ENCODE assay signal across 25 mouse cellular contexts in the genomic region with DNA sequence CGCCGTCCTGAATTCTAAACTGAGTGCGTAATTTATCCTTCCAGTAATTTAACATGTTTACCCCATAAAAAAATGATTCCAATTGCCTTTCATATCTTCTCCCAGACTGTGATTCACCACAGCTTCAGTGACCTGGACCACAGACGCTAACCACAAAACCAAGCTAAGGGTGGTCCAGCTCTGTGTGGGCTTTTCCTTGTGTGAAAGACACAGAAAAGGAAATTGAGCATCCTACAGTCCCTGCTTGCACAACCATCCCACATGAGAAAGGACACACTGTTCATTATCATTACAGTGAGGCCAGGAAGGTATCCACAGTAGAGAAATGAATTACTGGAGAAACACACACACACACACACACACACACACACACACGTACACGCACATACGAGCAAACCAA.
DNase-seq lines count a peak whose midpoint lies in the region; ATAC-seq and TF ChIP-seq lines count a peak whose summit lies in the region.
"Had no signal": no experiment of that assay in that cellular context is flagged by ENCODE, and none has a peak within 500 bp of the region (broad histone marks: within the 10 kb centered on the region; RNA-seq: fewer than 3 reads in every experiment).

No protein-coding gene starts in this region.

- no peaks in the 10 kb centered on the region for H3K9me3 ChIP-seq in embryonic facial prominence, embryonic 14.5 days (ENCODE audit: control insufficient read depth, low read length)
- H3K9me3 ChIP-seq in embryonic facial prominence, embryonic 10.5 days, result no peaks in the 10 kb centered on the region
- no peaks in the 10 kb centered on the region for H3K9me3 ChIP-seq in kidney, postnatal 0 days (replicated peaks; ENCODE audit: low read length)
- H3K9me3 ChIP-seq: embryonic facial prominence, embryonic 13.5 days; heart, embryonic 15.5 days; hindbrain, embryonic 13.5 days; limb, embryonic 12.5 days; liver, embryonic 15.5 days; neural tube, embryonic 13.5 days had no signal

- no peak for TF ChIP-seq POLR2A in kidney, adult 2 months (IDR thresholded peaks at IDR 0.05; ENCODE audit: low read depth, low read length)
- TF ChIP-seq POLR2A in myocyte (IDR thresholded peaks at IDR 0.05; ENCODE audit: insufficient read length, low read depth), result no peak

- 0 out of 2 replicates have a peak, but pooled peaks cover 13% of the 10 kb centered on the region for H3K4me1 ChIP-seq in embryonic facial prominence, embryonic 14.5 days (ENCODE audit: control insufficient read depth, insufficient read depth, low read length)
- H3K4me1 ChIP-seq in embryonic facial prominence, embryonic 10.5 days, result peaks cover 23% of the 10 kb centered on the region
- H3K4me1 ChIP-seq in kidney, postnatal 0 days (replicated peaks; ENCODE audit: insufficient read depth, low read length), result peaks cover 5% of the 10 kb centered on the region; the same call in 1 of the 2 replicates
- H3K4me1 ChIP-seq in kidney, adult 2 months (ENCODE audit: control insufficient read depth, insufficient read depth, low read length), result 0 out of 2 replicates have a peak, but pooled peaks cover 3% of the 10 kb centered on the region
- H3K4me1 ChIP-seq: liver, embryonic 15.5 days had no signal

- H3K36me3 ChIP-seq in embryonic facial prominence, embryonic 14.5 days (ENCODE audit: control insufficient read depth, insufficient read depth, low read length), result no peaks in the 10 kb centered on the region
- no peaks in the 10 kb centered on the region for H3K36me3 ChIP-seq in embryonic facial prominence, embryonic 10.5 days (replicated peaks)
- H3K36me3 ChIP-seq in kidney, postnatal 0 days (ENCODE audit: insufficient read depth, low read length), result no peaks in the 10 kb centered on the region
- no peaks in the 10 kb centered on the region for H3K36me3 ChIP-seq in kidney, adult 2 months (ENCODE audit: control insufficient read depth, insufficient read depth, low read length)
- no peaks in the 10 kb centered on the region for H3K36me3 ChIP-seq in myocyte (ENCODE audit: control insufficient read depth, insufficient read depth)
- H3K36me3 ChIP-seq: embryonic facial prominence, embryonic 13.5 days; heart, embryonic 15.5 days; hindbrain, embryonic 13.5 days; limb, embryonic 12.5 days; liver, embryonic 15.5 days; neural tube, embryonic 13.5 days had no signal

- H3K79me2 ChIP-seq in myocyte (ENCODE audit: control insufficient read depth, insufficient read depth), result no peaks in the 10 kb centered on the region

- H3K4me3 ChIP-seq in embryonic facial prominence, embryonic 14.5 days (ENCODE audit: low read depth, low read length), result no peak overlapping the region
- H3K4me3 ChIP-seq in embryonic facial prominence, embryonic 10.5 days, result no peak overlapping the region
- H3K4me3 ChIP-seq in kidney, postnatal 0 days (replicated peaks; ENCODE audit: low read depth, low read length), result no peak overlapping the region
- H3K4me3 ChIP-seq in kidney, adult 2 months (ENCODE audit: insufficient read depth, low read depth, low read length), result no peak overlapping the region
- H3K4me3 ChIP-seq in myocyte, result no peak overlapping the region
- H3K4me3 ChIP-seq: embryonic facial prominence, embryonic 13.5 days; heart, embryonic 15.5 days; hindbrain, embryonic 13.5 days; left cerebral cortex, adult 2 months; limb, embryonic 12.5 days; liver, embryonic 15.5 days; neural tube, embryonic 13.5 days had no signal

- H3ac ChIP-seq in myocyte (ENCODE audit: control insufficient read depth, insufficient read length), result no peak overlapping the region

- no peak for TF ChIP-seq CTCF in kidney, postnatal 0 days (IDR thresholded peaks at IDR 0.05; ENCODE audit: low read depth)
- no peak for TF ChIP-seq CTCF in kidney, adult 2 months (conservative IDR thresholded peaks at IDR 0.05; ENCODE audit: insufficient read depth, insufficient read length, low read depth, low read length)

- 65% methylated on average over 7 of the region's 7 CpGs for WGBS in embryonic facial prominence, embryonic 14.5 days
- WGBS in embryonic facial prominence, embryonic 10.5 days, result 90% methylated on average over 7 of the region's 7 CpGs
- WGBS in kidney, postnatal 0 days, result 87% methylated on average over 7 of the region's 7 CpGs
- 89% methylated on average over 7 of the region's 7 CpGs for WGBS in kidney, adult 2 months

- peak; percentile 29 for DNase-seq in embryonic facial prominence, embryonic 14.5 days (ENCODE audit: low spot score)
- DNase-seq in embryonic facial prominence, embryonic 10.5 days (ENCODE audit: low spot score), result no peak
- peak; percentile 24 for DNase-seq in kidney, postnatal 0 days (ENCODE audit: low spot score)
- no peak for DNase-seq in kidney, adult 2 months
- DNase-seq in B cell, adult 2 months, result no peak
- DNase-seq in adrenal gland, postnatal 36 days, result no peak
- DNase-seq: adrenal gland, postnatal 25 days; cerebellum, adult 2 months; cerebellum, postnatal 36 days; embryo, embryonic 11 days; gastrocnemius, postnatal 14 days; heart, adult 18-20 months; heart, postnatal 36 days; kidney, postnatal 25 days; lung, embryonic 14.5 days had no signal

- no peak overlapping the region for H3K4me2 ChIP-seq in embryonic facial prominence, embryonic 14.5 days (ENCODE audit: low read depth, low read length)
- no peak overlapping the region for H3K4me2 ChIP-seq in kidney, postnatal 0 days (ENCODE audit: low read length)
- H3K4me2 ChIP-seq in myocyte (ENCODE audit: low read depth), result peak overlapping the region; percentile 59
- H3K4me2 ChIP-seq: embryonic facial prominence, embryonic 13.5 days; heart, embryonic 15.5 days; hindbrain, embryonic 13.5 days; limb, embryonic 12.5 days; liver, embryonic 15.5 days; lung, embryonic 14.5 days; midbrain, embryonic 11.5 days; neural tube, embryonic 13.5 days had no signal

- peak; percentile 55; the same call in 1 of the 2 replicates for ATAC-seq in embryonic facial prominence, embryonic 14.5 days (ENCODE audit: low read depth)
- no peak for ATAC-seq in kidney, postnatal 0 days (replicated peaks; ENCODE audit: low FRiP score, low read depth)
- ATAC-seq: intestine, postnatal 0 days had no signal

- no peaks in the 10 kb centered on the region for H3K27me3 ChIP-seq in embryonic facial prominence, embryonic 14.5 days (replicated peaks; ENCODE audit: control insufficient read depth, insufficient read depth, low read length)
- H3K27me3 ChIP-seq in embryonic facial prominence, embryonic 10.5 days (replicated peaks; ENCODE audit: low read depth, poor library complexity, severe bottlenecking), result no peaks in the 10 kb centered on the region
- no peaks in the 10 kb centered on the region for H3K27me3 ChIP-seq in kidney, postnatal 0 days (ENCODE audit: insufficient read depth, low read length)
- H3K27me3 ChIP-seq in kidney, adult 2 months (replicated peaks; ENCODE audit: control insufficient read depth, insufficient read depth, low read length), result no peaks in the 10 kb centered on the region
- no peaks in the 10 kb centered on the region for H3K27me3 ChIP-seq in myocyte (ENCODE audit: control insufficient read depth, insufficient read depth, insufficient read length)
- H3K27me3 ChIP-seq: embryonic facial prominence, embryonic 13.5 days; heart, embryonic 15.5 days; hindbrain, embryonic 13.5 days; limb, embryonic 12.5 days; liver, embryonic 15.5 days; neural tube, embryonic 13.5 days had no signal

- H3K27ac ChIP-seq in embryonic facial prominence, embryonic 14.5 days (replicated peaks; ENCODE audit: low read depth, low read length), result no peak overlapping the region
- H3K27ac ChIP-seq in embryonic facial prominence, embryonic 10.5 days (replicated peaks), result no peak overlapping the region
- H3K27ac ChIP-seq in kidney, postnatal 0 days, result no peak overlapping the region
- H3K27ac ChIP-seq in kidney, adult 2 months (ENCODE audit: insufficient read depth, low read depth, low read length), result no peak overlapping the region
- H3K27ac ChIP-seq: embryonic facial prominence, embryonic 13.5 days; hindbrain, embryonic 13.5 days; left cerebral cortex, adult 2 months; limb, embryonic 12.5 days; liver, embryonic 15.5 days; neural tube, embryonic 13.5 days had no signal

- no peak overlapping the region for H3K9ac ChIP-seq in embryonic facial prominence, embryonic 14.5 days (ENCODE audit: low read depth, low read length)
- no peak overlapping the region for H3K9ac ChIP-seq in kidney, postnatal 0 days (ENCODE audit: low read depth, low read length)
- H3K9ac ChIP-seq: embryonic facial prominence, embryonic 13.5 days; heart, embryonic 15.5 days; hindbrain, embryonic 13.5 days; limb, embryonic 12.5 days; liver, embryonic 15.5 days; lung, embryonic 14.5 days; neural tube, embryonic 13.5 days had no signal

TF ChIP-seq in myocyte, 11 proteins besides CTCF, POLR2A, EP300 and RAD21:
- TF ChIP-seq TCF12 (IDR thresholded peaks at IDR 0.05; ENCODE audit: insufficient read depth, poor library complexity, severe bottlenecking) (no peak), CEBPB (IDR thresholded peaks at IDR 0.05; ENCODE audit: insufficient read depth, poor library complexity, severe bottlenecking) (peak; percentile 61; the same call in 1 of the 2 replicates)

Comparison
In these comparisons a context has a peak if more than half of its experiments do, and no peak if none do; other contexts are left out.
1. DNase-seq: peak in embryonic facial prominence, embryonic 14.5 days (single experiment) and kidney, postnatal 0 days (single experiment); none in embryonic facial prominence, embryonic 10.5 days (single experiment), kidney, adult 2 months (single experiment), B cell, adult 2 months (0 of 2) and adrenal gland, postnatal 36 days (0 of 2).